ENCODE assay signal across 2 mouse cellular contexts in genomic region chr9:9267606-9268601, GRCm38 (mm10).
TF ChIP-seq lines count a peak whose summit lies in the region.

No protein-coding gene starts in this region.

TF ChIP-seq in ES-E14, 5 proteins besides CTCF, POLR2A, EP300 and RAD21 (continued from another document):
- TF ChIP-seq ZC3H11A (IDR thresholded peaks at IDR 0.05; ENCODE audit: borderline replicate concordance, low read depth, low read length): no peak
- TF ChIP-seq HCFC1 (IDR thresholded peaks at IDR 0.05; ENCODE audit: borderline replicate concordance, insufficient read depth, low read length): no peak
- TF ChIP-seq ZNF384 (IDR thresholded peaks at IDR 0.05; ENCODE audit: low read depth, low read length): no peak
- TF ChIP-seq CHD2 (IDR thresholded peaks at IDR 0.05; ENCODE audit: low read depth, low read length): no peak
TF ChIP-seq in ES-E14: peak in this region for 0.

TF ChIP-seq in myocyte, 11 proteins besides CTCF, POLR2A, EP300 and RAD21 (continued from another document):
- TF ChIP-seq CEBPB (IDR thresholded peaks at IDR 0.05; ENCODE audit: insufficient read depth, poor library complexity, severe bottlenecking) (no peak), REST (IDR thresholded peaks at IDR 0.05; ENCODE audit: insufficient read depth, insufficient read length) (no peak), TCF12 (IDR thresholded peaks at IDR 0.05; ENCODE audit: insufficient read depth, poor library complexity, severe bottlenecking) (no peak), TCF3 (IDR thresholded peaks at IDR 0.05; ENCODE audit: insufficient read length, low read depth) (no peak), POLR2AphosphoS2 (IDR thresholded peaks at IDR 0.05; ENCODE audit: insufficient read length, low read depth) (no peak), SRF (IDR thresholded peaks at IDR 0.05; ENCODE audit: control insufficient read depth, insufficient read length, low read depth) (no peak), MAX (IDR thresholded peaks at IDR 0.05; ENCODE audit: low read depth) (no peak), E2F4 (IDR thresholded peaks at IDR 0.05; ENCODE audit: insufficient read depth) (no peak)
